Mouse (Mus musculus) embryonic facial prominence, embryonic 15.5 days (tissue): ENCODE results near the gene Unc5c. TPM values are rescaled to one million over a fixed set of nuclear protein-coding genes. Genes with fewer than 3 reads are reported as not detected.

Experiments used
- ATAC-seq: fragments of 200-750 bp; cut with Nextera tagmentation; 2 replicates; pipeline ENCODE4 v1.8.0; 2017; ENCODE audit warnings: low read depth, moderate TSS enrichment; ENCODE audit not compliant: insufficient number of reproducible peaks, low FRiP score, low TSS enrichment
- H3K27ac ChIP-seq: fragments of 300-500 bp; sonication (generic); replicated peaks from 2 replicates; pipeline ENCODE4 v1.5.1; 2015; ENCODE audit warnings: mild to moderate bottlenecking, inconsistent platforms
- H3K27me3 ChIP-seq: fragments of 300-500 bp; sonication (generic); 2 replicates; pipeline ENCODE4 v1.6.1; 2015; ENCODE audit warnings: inconsistent platforms
- H3K36me3 ChIP-seq: fragments of 300-500 bp; sonication (generic); 2 replicates; pipeline ENCODE4 v1.6.1; 2015; ENCODE audit warnings: mild to moderate bottlenecking, inconsistent platforms
- H3K4me1 ChIP-seq: fragments of 300-500 bp; sonication (generic); 2 replicates; pipeline ENCODE4 v1.6.1; 2015; ENCODE audit warnings: inconsistent platforms
- H3K4me2 ChIP-seq: fragments of 300-500 bp; sonication (generic); replicated peaks from 2 replicates; pipeline ENCODE4 v1.6.1; 2015; ENCODE audit warnings: mild to moderate bottlenecking, inconsistent platforms
- H3K4me3 ChIP-seq: fragments of 300-500 bp; sonication (generic); replicated peaks from 2 replicates; pipeline ENCODE4 v1.5.1; 2015; ENCODE audit warnings: mild to moderate bottlenecking, inconsistent platforms
- H3K9ac ChIP-seq: fragments of 300-500 bp; sonication (generic); 2 replicates; pipeline ENCODE4 v1.6.1; 2015; ENCODE audit warnings: inconsistent platforms
- H3K9me3 ChIP-seq: fragments of 300-500 bp; sonication (generic); replicated peaks from 2 replicates; pipeline ENCODE4 v1.6.1; 2016; ENCODE audit warnings: inconsistent platforms
- WGBS: fragments of 180-500 bp; shearing (Covaris S2); methylation state at CpG from one replicate; pipeline ENCODE4 v1.1.7; 2015; 5-methylcytosine and 5-hydroxymethylcytosine counted together
- polyA plus RNA-seq: library from polyadenylated mRNA; unstranded; fragments of >200 nt; fragmentation: Nextera tagmentation; extraction: Ambion mirVana; gene quantifications from 2 replicates; pipeline ENCODE4 v1.2.1, GENCODE M21; 2015

The Unc5c gene
- polyA plus RNA-seq, 1 experiment from 2014 or later = 6.7 TPM

DNA sequence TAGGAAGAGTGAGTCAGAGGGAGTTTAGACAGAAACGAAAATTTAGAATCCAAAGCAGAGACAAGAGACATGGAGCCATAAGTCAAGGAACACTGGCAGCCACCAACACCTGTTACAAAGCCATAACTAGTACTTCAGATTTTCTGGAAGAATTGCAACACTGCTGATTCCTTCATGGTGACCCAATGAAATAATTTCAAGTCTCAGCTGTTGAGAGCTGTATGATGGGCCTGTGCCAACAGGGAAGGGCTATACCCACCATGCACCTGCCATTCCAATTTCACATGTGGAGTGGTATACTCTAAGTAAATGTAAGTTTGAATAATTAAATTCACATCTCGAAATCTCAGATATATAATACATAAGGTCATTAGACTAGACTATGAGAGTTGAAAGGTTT, 259.5 kb downstream of the Unc5c start:
- H3K4me3 ChIP-seq = no peak overlapping the region
- H3K4me2 ChIP-seq = no peak overlapping the region
- H3K9me3 ChIP-seq = no peaks in the 10 kb centered on the region
- no peak overlapping the region for H3K9ac ChIP-seq
- no peak overlapping the region for H3K27ac ChIP-seq
- ATAC-seq = no peak
- no peaks in the 10 kb centered on the region for H3K4me1 ChIP-seq
- 76% methylated on average over 2 of the region's 2 CpGs for WGBS
- H3K36me3 ChIP-seq = no peaks in the 10 kb centered on the region
- no peaks in the 10 kb centered on the region for H3K27me3 ChIP-seq

GRCm38 (mm10) chr3:141725432-141725831, 260.4 kb downstream of the Unc5c start:
- no peak overlapping the region for H3K9ac ChIP-seq
- 32% methylated on average over 1 of the region's 1 CpGs for WGBS
- no peak overlapping the region for H3K27ac ChIP-seq
- no peaks in the 10 kb centered on the region for H3K36me3 ChIP-seq
- H3K4me3 ChIP-seq = no peak overlapping the region
- H3K4me2 ChIP-seq = no peak overlapping the region
- H3K27me3 ChIP-seq = no peaks in the 10 kb centered on the region
- H3K4me1 ChIP-seq = no peaks in the 10 kb centered on the region
- ATAC-seq = no peak
- no peaks in the 10 kb centered on the region for H3K9me3 ChIP-seq

DNA sequence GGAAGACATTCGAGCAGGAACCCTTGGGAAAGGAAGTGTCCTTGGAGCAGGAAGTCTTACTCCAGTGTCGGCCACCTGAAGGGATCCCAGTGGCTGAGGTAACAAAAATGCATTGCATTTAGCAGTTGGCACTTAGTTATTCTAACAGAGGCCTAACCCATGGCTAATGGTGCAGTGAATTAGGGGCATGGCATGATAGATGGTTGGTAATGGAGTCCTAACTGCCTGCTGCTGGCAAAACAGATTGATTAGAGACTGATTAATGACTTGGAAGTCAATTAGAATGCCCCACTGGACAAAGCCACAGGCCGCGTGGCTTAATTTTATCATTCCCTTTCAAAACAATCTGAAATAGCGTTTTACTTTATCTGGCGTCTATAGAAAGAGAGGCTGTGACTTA, 268.8 kb downstream of the Unc5c start:
- Histone ChIP-seq H3K36me3 (no peaks in the 10 kb centered on the region), H3K4me2 (no peak overlapping the region), H3K27me3 (no peaks in the 10 kb centered on the region), H3K4me3 (no peak overlapping the region), H3K27ac (no peak overlapping the region), H3K4me1 (no peaks in the 10 kb centered on the region), H3K9ac (no peak overlapping the region), H3K9me3 (no peaks in the 10 kb centered on the region)
- 90% methylated on average over 6 of the region's 6 CpGs for WGBS
- ATAC-seq = no peak

DNA sequence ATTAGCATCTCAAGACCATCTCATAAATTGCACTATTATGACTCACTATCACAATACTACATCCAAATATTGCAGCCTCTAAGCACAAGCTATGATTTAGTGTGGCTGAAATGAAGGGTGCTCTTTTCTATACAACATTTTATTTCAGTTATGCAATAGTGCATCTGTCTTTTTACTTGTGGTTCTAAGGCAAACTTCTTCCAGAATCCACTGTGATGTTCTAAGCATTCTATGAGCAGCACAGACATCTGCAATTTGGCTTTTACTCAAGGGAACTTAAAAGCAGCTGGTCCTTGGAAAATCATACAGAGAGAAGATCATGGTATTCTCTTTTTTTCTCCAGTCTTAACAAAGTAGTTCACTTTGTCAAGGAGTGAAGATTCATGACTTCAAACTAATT, 270.3 kb downstream of the Unc5c start:
- Histone ChIP-seq H3K9me3 (no peaks in the 10 kb centered on the region), H3K4me3 (no peak overlapping the region), H3K27me3 (no peaks in the 10 kb centered on the region), H3K4me1 (no peaks in the 10 kb centered on the region), H3K9ac (no peak overlapping the region), H3K4me2 (no peak overlapping the region), H3K36me3 (no peaks in the 10 kb centered on the region), H3K27ac (no peak overlapping the region)
- no peak for ATAC-seq

- H3K4me1 ChIP-seq = no peaks in the 10 kb centered on the region
- H3K27ac ChIP-seq = no peak overlapping the region
- H3K27me3 ChIP-seq = no peaks in the 10 kb centered on the region
- H3K36me3 ChIP-seq = no peaks in the 10 kb centered on the region
- no peaks in the 10 kb centered on the region for H3K9me3 ChIP-seq
- H3K4me3 ChIP-seq = no peak overlapping the region
- no peak overlapping the region for H3K9ac ChIP-seq
- ATAC-seq = no peak
- H3K4me2 ChIP-seq = no peak overlapping the region
These were observed 280.3 kb downstream of the Unc5c start for GRCm38 (mm10) chr3:141745322-141745721.

- Histone ChIP-seq H3K9me3 (no peaks in the 10 kb centered on the region), H3K36me3 (no peaks in the 10 kb centered on the region), H3K27ac (no peak overlapping the region), H3K4me2 (no peak overlapping the region), H3K9ac (no peak overlapping the region), H3K27me3 (no peaks in the 10 kb centered on the region), H3K4me3 (no peak overlapping the region), H3K4me1 (no peaks in the 10 kb centered on the region)
- 83% methylated on average over 4 of the region's 4 CpGs for WGBS
- no peak for ATAC-seq
These were observed 283.8 kb downstream of the Unc5c start for GRCm38 (mm10) chr3:141748694-141749381.

- 0 out of 2 replicates have a peak, but pooled peaks cover 1% of the 10 kb centered on the region for H3K4me1 ChIP-seq
- H3K9ac ChIP-seq = no peak overlapping the region
- no peak overlapping the region for H3K4me3 ChIP-seq
- no peaks in the 10 kb centered on the region for H3K27me3 ChIP-seq
- 56% methylated on average over 7 of the region's 7 CpGs for WGBS
- ATAC-seq = no peak
- H3K36me3 ChIP-seq = no peaks in the 10 kb centered on the region
- H3K4me2 ChIP-seq = no peak overlapping the region
- no peak overlapping the region for H3K27ac ChIP-seq
- H3K9me3 ChIP-seq = no peaks in the 10 kb centered on the region
These were observed 287.2 kb downstream of the Unc5c start for GRCm38 (mm10) chr3:141752172-141752571.

- Histone ChIP-seq H3K27me3 (no peaks in the 10 kb centered on the region), H3K4me1 (0 out of 2 replicates have a peak, but pooled peaks cover 10% of the 10 kb centered on the region), H3K27ac (0 out of 2 replicates have a peak overlapping the region, but pooled peaks have one; percentile 34), H3K4me2 (no peak overlapping the region), H3K36me3 (no peaks in the 10 kb centered on the region), H3K9me3 (no peaks in the 10 kb centered on the region), H3K4me3 (no peak overlapping the region), H3K9ac (no peak overlapping the region)
- 33% methylated on average over 3 of the region's 3 CpGs for WGBS
- peak; percentile 65; the same call in 1 of the 2 replicates for ATAC-seq
These were observed 292.2 kb downstream of the Unc5c start for GRCm38 (mm10) chr3:141757259-141757658.

GRCm38 (mm10) chr3:141778411-141778919, 313.4 kb downstream of the Unc5c start:
- WGBS = 60% methylated on average over 8 of the region's 8 CpGs
- H3K9me3 ChIP-seq = no peaks in the 10 kb centered on the region
- no peak overlapping the region for H3K4me3 ChIP-seq
- no peaks in the 10 kb centered on the region for H3K27me3 ChIP-seq
- H3K27ac ChIP-seq = no peak overlapping the region
- no peak overlapping the region for H3K9ac ChIP-seq
- no peak for ATAC-seq
- H3K4me1 ChIP-seq = 0 out of 2 replicates have a peak, but pooled peaks cover 4% of the 10 kb centered on the region
- H3K36me3 ChIP-seq = no peaks in the 10 kb centered on the region
- H3K4me2 ChIP-seq = no peak overlapping the region

DNA sequence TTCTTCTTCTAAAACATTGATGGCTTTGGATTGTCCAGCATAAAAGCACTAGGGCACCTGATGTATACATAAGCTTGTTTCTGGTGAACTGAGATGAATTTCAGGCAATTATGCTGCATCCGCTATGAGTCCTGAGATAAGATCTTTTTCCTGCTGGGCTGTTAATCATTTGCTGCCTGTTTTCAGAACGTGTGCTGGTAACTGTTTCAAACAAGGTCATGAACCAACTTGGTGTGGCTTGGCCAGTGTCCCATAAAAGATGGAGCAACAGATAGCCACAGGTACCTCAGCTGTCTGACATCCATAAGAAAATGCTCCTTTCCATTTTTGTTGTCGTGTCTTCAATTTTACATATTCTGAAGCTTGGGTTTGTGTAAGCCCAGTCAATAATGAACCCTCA, 314.2 kb downstream of the Unc5c start:
- Histone ChIP-seq H3K4me1 (0 out of 2 replicates have a peak, but pooled peaks cover 4% of the 10 kb centered on the region), H3K9me3 (no peaks in the 10 kb centered on the region), H3K4me3 (no peak overlapping the region), H3K36me3 (no peaks in the 10 kb centered on the region), H3K27me3 (no peaks in the 10 kb centered on the region), H3K9ac (no peak overlapping the region), H3K27ac (no peak overlapping the region), H3K4me2 (no peak overlapping the region)
- 44% methylated on average over 3 of the region's 3 CpGs for WGBS
- no peak for ATAC-seq

GRCm38 (mm10) chr3:141782553-141782952, 317.5 kb downstream of the Unc5c start:
- no peaks in the 10 kb centered on the region for H3K36me3 ChIP-seq

More at GRCm38 (mm10) chr3:141782553-141782952, 317.5 kb downstream of the Unc5c start:
- Histone ChIP-seq H3K27ac (no peak overlapping the region), H3K4me1 (0 out of 2 replicates have a peak, but pooled peaks cover 9% of the 10 kb centered on the region), H3K9ac (no peak overlapping the region), H3K9me3 (no peaks in the 10 kb centered on the region), H3K4me3 (no peak overlapping the region), H3K4me2 (no peak overlapping the region), H3K27me3 (no peaks in the 10 kb centered on the region)
- 75% methylated on average over 4 of the region's 4 CpGs for WGBS
- ATAC-seq = no peak
